Mouse (Mus musculus) midbrain, embryonic 14.5 days (tissue): ENCODE measurements at regions not wholly inside any gene's neighbourhood (a gene's known extent, or its start where the extent isn't known, plus 50 kb on each side); places are given as distances from the start of the nearest gene placed in this dataset.
"Not testable (repeated sequence)": the region's sequence is repeated elsewhere in the genome, so short reads cannot be mapped to it uniquely, and the experiment has no call there.

ENCODE experiments used
- ATAC-seq: fragments of 200-750 bp; cut with Nextera tagmentation; 2 replicates; pipeline ENCODE4 v1.8.0; 2017; ENCODE audit warnings: moderate number of reproducible peaks, moderate library complexity; ENCODE audit not compliant: low FRiP score, low TSS enrichment
- DNase-seq: peaks from one replicate; pipeline ENCODE4 v3.0.0-alpha.2; 2015
- H3K27ac ChIP-seq: fragments of 300-500 bp; sonication (generic); replicated peaks from 2 replicates; pipeline ENCODE4 v1.5.1; 2014; ENCODE audit warnings: mild to moderate bottlenecking, low read depth, low read length, moderate library complexity
- H3K27me3 ChIP-seq: fragments of 300-500 bp; sonication (generic); 2 replicates; pipeline ENCODE4 v1.6.1; 2014; ENCODE audit warnings: low read length, control low read depth, mixed read lengths; ENCODE audit not compliant: control insufficient read depth, insufficient read depth
- H3K36me3 ChIP-seq: fragments of 300-500 bp; sonication (generic); 2 replicates; pipeline ENCODE4 v1.6.1; 2014; ENCODE audit warnings: low read length, control low read depth; ENCODE audit not compliant: control insufficient read depth, insufficient read depth
- H3K4me1 ChIP-seq: fragments of 300-500 bp; sonication (generic); 2 replicates; pipeline ENCODE4 v1.6.1; 2014; ENCODE audit warnings: mild to moderate bottlenecking, antibody characterized with exemption, low read length, control low read depth; ENCODE audit not compliant: control insufficient read depth, insufficient read depth
- H3K4me2 ChIP-seq: fragments of 300-500 bp; sonication (generic); 2 replicates; pipeline ENCODE4 v1.6.1; 2014; ENCODE audit warnings: mild to moderate bottlenecking, low read length, moderate library complexity
- H3K4me3 ChIP-seq: fragments of 300-500 bp; sonication (generic); replicated peaks from 2 replicates; pipeline ENCODE4 v1.5.1; 2014; ENCODE audit warnings: low read depth, low read length
- H3K9ac ChIP-seq: fragments of 300-500 bp; sonication (generic); replicated peaks from 2 replicates; pipeline ENCODE4 v1.6.1; 2014; ENCODE audit warnings: mild to moderate bottlenecking, low read length, moderate library complexity
- H3K9me3 ChIP-seq: fragments of 300-500 bp; sonication (generic); 2 replicates; pipeline ENCODE4 v1.6.1; 2016; ENCODE audit warnings: low read length, control low read depth, mixed read lengths; ENCODE audit not compliant: control insufficient read depth
- WGBS: fragments of 180-500 bp; shearing (Covaris S2); extraction: QIAGEN DNeasy Blood & Tissue Kit; methylation state at CpG from one replicate; pipeline ENCODE4 v1.1.7; 2014; 5-methylcytosine and 5-hydroxymethylcytosine counted together

DNA sequence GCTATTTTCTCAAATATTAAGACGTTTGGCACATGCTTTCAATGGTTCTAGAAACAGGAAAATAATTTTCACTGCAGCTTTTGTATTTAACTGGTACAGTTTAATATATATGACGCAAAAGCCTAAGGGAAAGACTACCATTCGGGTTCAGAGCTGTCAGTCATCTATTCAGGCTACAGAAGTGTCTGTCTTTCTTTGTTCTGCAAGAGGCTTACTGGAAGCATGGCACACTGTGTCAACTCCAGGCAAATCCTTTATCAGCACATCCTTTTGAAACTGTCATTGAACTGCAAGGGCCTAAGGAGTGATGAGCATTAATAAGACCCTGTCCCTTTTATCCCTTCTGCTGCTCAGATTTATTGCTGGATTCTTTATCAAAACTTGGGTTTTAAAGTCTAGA is 303.8 kb upstream of the Gm5152 start:
- not testable (repeated sequence) for H3K27ac ChIP-seq, H3K9ac ChIP-seq, H3K27me3 ChIP-seq, H3K4me2 ChIP-seq, H3K4me3 ChIP-seq, H3K36me3 ChIP-seq, H3K4me1 ChIP-seq, H3K9me3 ChIP-seq
- DNase-seq (peak; percentile 36), ATAC-seq (peak; percentile 57; the same call in 1 of the 2 replicates)
- 32% methylated on average over 3 of the region's 3 CpGs for WGBS

DNA sequence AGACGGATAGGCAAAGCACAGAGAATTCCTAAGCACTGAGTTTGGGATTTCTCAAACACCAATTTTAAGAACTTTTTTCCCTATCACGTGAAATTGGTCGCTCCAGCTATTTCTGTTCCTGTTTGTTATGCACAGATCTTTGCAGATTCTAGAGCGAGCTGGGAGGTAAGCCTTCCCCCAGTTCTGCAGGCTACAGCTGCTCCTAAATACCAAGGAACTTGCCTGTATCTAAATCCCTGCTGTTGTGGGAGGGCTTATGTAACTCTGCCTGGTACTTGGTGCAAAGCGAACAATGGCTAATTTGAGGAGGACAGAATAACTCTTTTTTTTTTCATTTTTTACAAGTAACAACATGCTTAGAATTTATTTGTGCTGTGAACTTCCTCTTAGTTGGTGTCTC is 316.0 kb upstream of the Gm5152 start:
- Histone ChIP-seq H3K9ac (no peak overlapping the region), H3K4me2 (no peak overlapping the region), H3K27me3 (no peaks in the 10 kb centered on the region), H3K9me3 (no peaks in the 10 kb centered on the region), H3K27ac (no peak overlapping the region), H3K4me3 (no peak overlapping the region), H3K4me1 (no peaks in the 10 kb centered on the region), H3K36me3 (no peaks in the 10 kb centered on the region)
- 40% methylated on average over 5 of the region's 5 CpGs for WGBS
- no peak for DNase-seq
- ATAC-seq: no peak

GRCm38 (mm10) chr5:10592392-10592791 is 346.1 kb upstream of the Gm5152 start:
- Histone ChIP-seq H3K36me3 (no peaks in the 10 kb centered on the region), H3K4me3 (no peak overlapping the region), H3K9me3 (no peaks in the 10 kb centered on the region), H3K4me2 (no peak overlapping the region), H3K9ac (no peak overlapping the region), H3K27ac (no peak overlapping the region), H3K27me3 (no peaks in the 10 kb centered on the region), H3K4me1 (no peaks in the 10 kb centered on the region)
- DNase-seq: peak; percentile 24
- 15% methylated on average over 1 of the region's 1 CpGs for WGBS
- ATAC-seq: peak; percentile 22; the same call in 1 of the 2 replicates

GRCm38 (mm10) chr5:10600774-10601173 is 346.8 kb upstream of the Gm8871 start:
- WGBS: 95% methylated on average over 5 of the region's 5 CpGs
- H3K4me3 ChIP-seq: no peak overlapping the region
- no peak for ATAC-seq
- H3K9ac ChIP-seq: no peak overlapping the region
- H3K36me3 ChIP-seq: no peaks in the 10 kb centered on the region
- H3K9me3 ChIP-seq: no peaks in the 10 kb centered on the region
- H3K27ac ChIP-seq: no peak overlapping the region
- H3K4me1 ChIP-seq: no peaks in the 10 kb centered on the region
- DNase-seq: no peak
- H3K4me2 ChIP-seq: no peak overlapping the region
- no peaks in the 10 kb centered on the region for H3K27me3 ChIP-seq

- no peak for ATAC-seq
- Histone ChIP-seq H3K36me3 (no peaks in the 10 kb centered on the region), H3K4me1 (no peaks in the 10 kb centered on the region), H3K9ac (no peak overlapping the region), H3K4me3 (no peak overlapping the region), H3K27ac (no peak overlapping the region), H3K9me3 (0 out of 2 replicates have a peak, but pooled peaks cover 7% of the 10 kb centered on the region), H3K27me3 (no peaks in the 10 kb centered on the region), H3K4me2 (no peak overlapping the region)
- DNase-seq: peak; percentile 84
- 27% methylated on average over 1 of the region's 1 CpGs for WGBS
Measured at GRCm38 (mm10) chr5:10633176-10633575, 314.4 kb upstream of the Gm8871 start.

GRCm38 (mm10) chr5:10648075-10648474 is 299.5 kb upstream of the Gm8871 start:
- H3K27me3 ChIP-seq: no peaks in the 10 kb centered on the region
- no peak overlapping the region for H3K4me3 ChIP-seq
- H3K36me3 ChIP-seq: no peaks in the 10 kb centered on the region
- no peak overlapping the region for H3K4me2 ChIP-seq
- no peak overlapping the region for H3K9ac ChIP-seq
- DNase-seq (peak; percentile 76), ATAC-seq (no peak)
- WGBS: 41% methylated on average over 4 of the region's 4 CpGs
- H3K27ac ChIP-seq: no peak overlapping the region
- H3K4me1 ChIP-seq: no peaks in the 10 kb centered on the region
- H3K9me3 ChIP-seq: 0 out of 2 replicates have a peak, but pooled peaks cover 3% of the 10 kb centered on the region

DNA sequence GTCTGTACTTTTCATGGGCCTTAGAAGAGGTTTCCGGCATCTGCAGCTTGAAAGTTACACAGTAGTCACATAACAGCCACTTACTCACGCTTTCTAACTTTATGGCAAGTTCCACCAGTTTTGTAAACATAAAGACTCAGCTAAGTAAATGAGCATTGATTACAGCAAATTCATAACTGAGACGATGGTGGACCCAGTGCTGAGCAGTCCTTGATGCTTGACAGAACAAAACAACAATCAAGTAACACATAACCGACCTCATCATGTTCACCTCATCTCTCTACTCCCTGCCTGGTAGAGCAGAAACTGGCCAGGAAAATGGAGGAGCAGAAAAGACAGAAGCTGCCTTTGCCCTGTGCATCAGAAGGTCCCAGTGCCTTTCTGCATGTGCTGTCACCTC is 284.3 kb upstream of the Gm8871 start:
- Histone ChIP-seq H3K27ac (no peak overlapping the region), H3K27me3 (no peaks in the 10 kb centered on the region), H3K9me3 (no peaks in the 10 kb centered on the region), H3K9ac (no peak overlapping the region), H3K4me3 (no peak overlapping the region), H3K36me3 (no peaks in the 10 kb centered on the region), H3K4me1 (no peaks in the 10 kb centered on the region), H3K4me2 (no peak overlapping the region)
- ATAC-seq (no peak), DNase-seq (no peak)
- 88% methylated on average over 4 of the region's 4 CpGs for WGBS

- H3K36me3 ChIP-seq: no peaks in the 10 kb centered on the region
- H3K4me3 ChIP-seq: no peak overlapping the region
- no peak overlapping the region for H3K27ac ChIP-seq
- ATAC-seq: no peak
- no peaks in the 10 kb centered on the region for H3K9me3 ChIP-seq
- 54% methylated on average over 1 of the region's 1 CpGs for WGBS
- no peaks in the 10 kb centered on the region for H3K4me1 ChIP-seq
- DNase-seq: peak; percentile 69
- H3K4me2 ChIP-seq: no peak overlapping the region
- H3K27me3 ChIP-seq: no peaks in the 10 kb centered on the region
- H3K9ac ChIP-seq: no peak overlapping the region
Measured at GRCm38 (mm10) chr5:10674199-10674598, 273.4 kb upstream of the Gm8871 start.

DNA sequence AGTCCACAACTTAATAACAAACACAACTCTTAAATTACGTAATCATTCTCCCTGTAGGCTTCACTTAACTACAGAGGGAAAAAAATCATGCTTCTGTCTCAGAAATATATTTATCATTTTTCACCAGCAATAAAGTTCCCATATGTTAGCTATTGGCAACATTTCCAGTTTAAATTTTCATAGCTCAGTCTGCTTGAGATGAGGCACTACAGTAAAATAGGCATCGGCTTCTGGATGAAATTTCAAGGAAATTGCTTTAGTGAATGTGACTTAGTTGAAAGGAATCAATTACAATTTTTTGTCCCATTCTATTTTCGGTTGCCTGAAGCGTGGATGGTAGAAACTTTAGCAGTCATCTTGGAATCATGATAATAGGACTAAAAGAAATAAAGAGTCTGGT is 262.1 kb upstream of the Gm8871 start:
- no peak overlapping the region for H3K4me2 ChIP-seq
- H3K4me3 ChIP-seq: no peak overlapping the region
- H3K4me1 ChIP-seq: no peaks in the 10 kb centered on the region
- no peak for ATAC-seq
- WGBS: 85% methylated on average over 4 of the region's 4 CpGs
- no peaks in the 10 kb centered on the region for H3K9me3 ChIP-seq
- H3K27me3 ChIP-seq: no peaks in the 10 kb centered on the region
- H3K27ac ChIP-seq: no peak overlapping the region
- no peak overlapping the region for H3K9ac ChIP-seq
- no peaks in the 10 kb centered on the region for H3K36me3 ChIP-seq
- DNase-seq: no peak
